Mouse (Mus musculus) stomach, postnatal 0 days (tissue): ENCODE measurements around the gene Stx4a. TPM values are rescaled to one million over a fixed set of nuclear protein-coding genes. Genes with fewer than 3 reads are reported as not detected.

Experiments used
- ATAC-seq: fragments of 200-750 bp; cut with Nextera tagmentation; 2 replicates; pipeline ENCODE4 v1.8.0; 2017; ENCODE audit not compliant: low FRiP score, low TSS enrichment
- DNase-seq: peaks from one replicate; pipeline ENCODE4 v3.0.0-alpha.2; 2016; ENCODE audit warnings: low spot score
- H3K27ac ChIP-seq: fragments of 300-500 bp; sonication (generic); replicated peaks from 2 replicates; pipeline ENCODE4 v1.5.1; 2014; ENCODE audit warnings: mild to moderate bottlenecking, control low read depth
- H3K27me3 ChIP-seq: fragments of 300-500 bp; sonication (generic); 2 replicates; pipeline ENCODE4 v1.6.1; 2014; ENCODE audit warnings: low read length; ENCODE audit not compliant: control insufficient read depth, insufficient read depth
- H3K36me3 ChIP-seq: fragments of 300-500 bp; sonication (generic); 2 replicates; pipeline ENCODE4 v1.6.1; 2014; ENCODE audit warnings: low read length, mixed read lengths; ENCODE audit not compliant: control insufficient read depth, insufficient read depth
- H3K4me1 ChIP-seq: fragments of 300-500 bp; sonication (generic); replicated peaks from 2 replicates; pipeline ENCODE4 v1.6.1; 2014; ENCODE audit warnings: antibody characterized with exemption; ENCODE audit not compliant: control insufficient read depth, insufficient read depth
- H3K4me2 ChIP-seq: fragments of 300-500 bp; sonication (generic); replicated peaks from 2 replicates; pipeline ENCODE4 v1.6.1; 2014; ENCODE audit warnings: low read depth, mild to moderate bottlenecking, control low read depth, moderate library complexity
- H3K4me3 ChIP-seq: fragments of 300-500 bp; sonication (generic); 2 replicates; pipeline ENCODE4 v1.5.1; 2014; ENCODE audit warnings: low read depth, low read length, control low read depth
- H3K9ac ChIP-seq: fragments of 300-500 bp; sonication (generic); 2 replicates; pipeline ENCODE4 v1.6.1; 2014; ENCODE audit warnings: mild to moderate bottlenecking, low read length, control low read depth, mixed read lengths
- H3K9me3 ChIP-seq: fragments of 300-500 bp; sonication (generic); 2 replicates; pipeline ENCODE4 v1.6.1; 2016; ENCODE audit warnings: low read length; ENCODE audit not compliant: control insufficient read depth
- CTCF ChIP-seq: IDR thresholded peaks from 2 replicates; pipeline ENCODE4 v1.5.1; 2016; ENCODE audit warnings: antibody characterized with exemption, low read depth, mild to moderate bottlenecking, moderate library complexity
- EP300 ChIP-seq: optimal IDR thresholded peaks from 2 replicates; pipeline ENCODE3; 2016; ENCODE audit warnings: antibody characterized with exemption
- WGBS: fragments of 180-500 bp; shearing (Covaris S2); extraction: QIAGEN DNeasy Blood & Tissue Kit; methylation state at CpG from one replicate; pipeline ENCODE4 v1.1.7; 2014; 5-methylcytosine and 5-hydroxymethylcytosine counted together
- polyA plus RNA-seq: library from polyadenylated mRNA; unstranded; fragments of >200 nt; fragmentation: Nextera tagmentation; extraction: Ambion mirVana; gene quantifications from 2 replicates; pipeline ENCODE4 v1.2.1, GENCODE M21; 2015

The Stx4a gene
- polyA plus RNA-seq, 1 experiment from 2014 or later, result 28.4 TPM

- peaks cover 4% of the 10 kb centered on the region for H3K36me3 ChIP-seq
- WGBS, result 77% methylated on average over 4 of the region's 4 CpGs
- no peak for ATAC-seq
- peak overlapping the region; percentile 64 for H3K4me2 ChIP-seq
- H3K27me3 ChIP-seq, result no peaks in the 10 kb centered on the region
- TF ChIP-seq CTCF, result no peak
- no peak for TF ChIP-seq EP300
- DNase-seq, result no peak
- peaks cover 3% of the 10 kb centered on the region; the same call in 1 of the 2 replicates for H3K4me1 ChIP-seq
- H3K27ac ChIP-seq, result no peak overlapping the region
- peak overlapping the region; percentile 90 for H3K4me3 ChIP-seq
- H3K9ac ChIP-seq, result peak overlapping the region; percentile 93
- H3K9me3 ChIP-seq, result no peaks in the 10 kb centered on the region
Measured at GRCm38 (mm10) chr7:127778350-127778749, 45.7 kb upstream of the Stx4a start.

DNA sequence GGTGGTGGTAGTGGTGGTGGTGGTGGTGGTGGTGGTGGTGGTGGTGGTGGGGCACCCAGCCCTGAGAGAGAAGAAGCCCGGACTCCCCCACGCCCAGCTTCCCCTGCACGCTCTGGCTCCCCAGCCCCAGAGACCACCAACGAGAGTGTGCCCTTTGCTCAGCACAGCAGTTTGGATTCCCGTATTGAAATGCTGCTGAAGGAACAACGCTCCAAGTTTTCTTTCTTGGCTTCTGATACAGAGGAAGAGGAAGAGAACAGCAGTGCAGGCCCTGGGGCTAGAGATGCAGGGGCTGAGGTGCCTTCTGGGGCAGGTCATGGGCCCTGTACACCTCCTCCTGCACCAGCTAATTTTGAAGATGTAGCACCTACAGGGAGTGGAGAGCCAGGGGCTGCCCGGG is 38.8 kb upstream of the Stx4a start, which contains the start of gene Gm49388:
Gene Gm49388, plus strand, starts transcription at position 301 of the 400 bp plus-strand sequence.
- TF ChIP-seq CTCF, result no peak
- TF ChIP-seq EP300, result no peak
- Histone ChIP-seq H3K9ac (no peak within 1 kb of the TSS), H3K27me3 (no peaks in the 10 kb centered on the region), H3K27ac (no peak within 1 kb of the TSS), H3K4me1 (no peaks in the 10 kb centered on the region), H3K4me2 (no peak within 1 kb of the TSS), H3K4me3 (no peak within 1 kb of the TSS), H3K9me3 (no peaks in the 10 kb centered on the region), H3K36me3 (peaks cover 32% of the 10 kb centered on the region)
- peak; percentile 10; the same call in 1 of the 2 replicates for ATAC-seq
- WGBS, result 93% methylated on average over 7 of the region's 7 CpGs
- DNase-seq, result no peak

GRCm38 (mm10) chr7:127797076-127797845 is 26.8 kb upstream of the Stx4a start:
- Histone ChIP-seq H3K27me3 (no peaks in the 10 kb centered on the region), H3K9ac (no peak overlapping the region), H3K4me3 (no peak overlapping the region), H3K9me3 (no peaks in the 10 kb centered on the region), H3K4me1 (peaks cover 3% of the 10 kb centered on the region), H3K4me2 (no peak overlapping the region), H3K27ac (no peak overlapping the region), H3K36me3 (peaks cover 27% of the 10 kb centered on the region)
- ATAC-seq (no peak), DNase-seq (no peak)
- WGBS, result 86% methylated on average over 23 of the region's 23 CpGs
- TF ChIP-seq CTCF (no peak), EP300 (no peak)

DNA sequence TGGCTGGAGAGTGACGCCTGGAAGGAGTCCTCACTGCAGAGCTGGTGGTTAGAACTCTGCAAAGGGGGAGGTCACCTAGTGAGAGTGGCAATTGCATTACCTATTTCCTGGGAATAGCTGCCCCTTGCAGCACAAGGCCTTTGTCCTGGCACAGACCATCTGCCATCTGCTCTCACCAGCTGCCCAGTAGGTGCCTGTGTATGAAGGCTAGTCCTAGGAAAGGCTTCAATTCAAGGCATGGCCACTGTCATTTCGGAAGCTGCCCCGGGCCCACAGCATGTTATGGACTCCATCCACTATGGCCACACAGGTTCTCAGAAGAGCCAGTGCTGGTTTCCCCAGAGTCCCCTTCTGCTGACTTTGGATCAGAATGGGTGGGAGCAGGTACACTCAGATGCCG is 25.5 kb upstream of the Stx4a start:
- ATAC-seq, result no peak
- H3K4me3 ChIP-seq, result no peak overlapping the region
- H3K9ac ChIP-seq, result no peak overlapping the region
- no peaks in the 10 kb centered on the region for H3K27me3 ChIP-seq
- no peak overlapping the region for H3K27ac ChIP-seq
- no peak overlapping the region for H3K4me2 ChIP-seq
- DNase-seq, result no peak
- 87% methylated on average over 4 of the region's 4 CpGs for WGBS
- peaks cover 3% of the 10 kb centered on the region for H3K4me1 ChIP-seq
- H3K9me3 ChIP-seq, result no peaks in the 10 kb centered on the region
- peaks cover 22% of the 10 kb centered on the region for H3K36me3 ChIP-seq
- TF ChIP-seq CTCF (no peak), EP300 (no peak)

DNA sequence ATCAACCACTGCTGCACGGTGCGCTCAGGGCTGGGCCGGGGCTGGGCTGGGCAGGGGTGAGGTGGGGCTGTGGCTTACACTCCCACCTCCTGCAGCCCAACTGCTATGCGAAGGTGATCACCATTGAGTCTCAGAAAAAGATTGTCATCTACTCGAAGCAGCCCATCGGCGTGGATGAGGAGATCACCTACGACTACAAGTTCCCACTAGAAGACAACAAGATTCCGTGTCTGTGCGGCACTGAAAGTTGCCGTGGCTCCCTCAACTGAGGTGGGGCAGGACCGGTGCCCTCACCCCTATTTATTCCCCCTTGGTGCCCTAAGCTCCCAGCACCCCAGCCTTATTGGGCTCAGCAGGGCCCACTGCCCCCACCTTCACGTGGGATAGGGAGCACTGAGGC is 24.9 kb upstream of the Stx4a start:
- no peaks in the 10 kb centered on the region for H3K9me3 ChIP-seq
- peaks cover 3% of the 10 kb centered on the region for H3K4me1 ChIP-seq
- ATAC-seq, result no peak

DNA sequence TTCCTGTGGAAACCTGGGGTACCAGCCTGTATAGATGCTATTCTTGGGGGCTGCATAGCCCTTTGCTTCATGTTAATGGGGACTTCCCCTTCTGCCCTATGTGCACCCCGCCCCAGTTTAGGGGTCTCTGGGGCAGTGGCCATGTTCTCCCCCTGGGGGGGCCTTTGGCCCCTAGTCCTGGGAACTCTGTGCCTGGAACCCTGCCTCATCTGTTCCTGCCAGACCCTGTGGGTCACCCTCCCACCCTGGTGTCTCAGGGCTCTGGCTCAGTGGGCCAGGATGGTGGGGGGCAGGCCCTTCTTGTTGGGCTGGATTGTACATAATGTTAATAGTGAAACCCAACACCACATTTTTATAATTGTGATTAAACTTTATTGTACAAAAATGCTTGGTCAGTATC is 24.4 kb upstream of the Stx4a start:
- DNase-seq, result no peak
- H3K4me1 ChIP-seq, result peaks cover 3% of the 10 kb centered on the region
- no peak overlapping the region for H3K9ac ChIP-seq
- H3K27ac ChIP-seq, result no peak overlapping the region
- H3K9me3 ChIP-seq, result no peaks in the 10 kb centered on the region
- peaks cover 22% of the 10 kb centered on the region for H3K36me3 ChIP-seq
- TF ChIP-seq EP300, result no peak
- TF ChIP-seq CTCF, result no peak
- H3K4me3 ChIP-seq, result no peak overlapping the region
- no peak for ATAC-seq
- H3K27me3 ChIP-seq, result no peaks in the 10 kb centered on the region
- H3K4me2 ChIP-seq, result no peak overlapping the region
- whole genome bisulfite sequencing, result 94% methylated on average over 1 of the region's 1 CpGs

More for the DNA sequence above, 24.9 kb upstream of the Stx4a start:
- H3K27me3 ChIP-seq, result no peaks in the 10 kb centered on the region
- DNase-seq, result no peak
- peaks cover 22% of the 10 kb centered on the region for H3K36me3 ChIP-seq
- 89% methylated on average over 13 of the region's 13 CpGs for WGBS
- H3K27ac ChIP-seq, result no peak overlapping the region
- no peak overlapping the region for H3K4me2 ChIP-seq
- no peak overlapping the region for H3K9ac ChIP-seq
- TF ChIP-seq EP300 (no peak), CTCF (no peak)
- H3K4me3 ChIP-seq, result no peak overlapping the region
